Mouse (Mus musculus): ENCODE results near the gene Mrpl58.
"Not testable (repeated sequence)": the region's sequence is repeated elsewhere in the genome, so short reads cannot be mapped to it uniquely, and the experiment has no call there.

Mrpl58 gene

DNA sequence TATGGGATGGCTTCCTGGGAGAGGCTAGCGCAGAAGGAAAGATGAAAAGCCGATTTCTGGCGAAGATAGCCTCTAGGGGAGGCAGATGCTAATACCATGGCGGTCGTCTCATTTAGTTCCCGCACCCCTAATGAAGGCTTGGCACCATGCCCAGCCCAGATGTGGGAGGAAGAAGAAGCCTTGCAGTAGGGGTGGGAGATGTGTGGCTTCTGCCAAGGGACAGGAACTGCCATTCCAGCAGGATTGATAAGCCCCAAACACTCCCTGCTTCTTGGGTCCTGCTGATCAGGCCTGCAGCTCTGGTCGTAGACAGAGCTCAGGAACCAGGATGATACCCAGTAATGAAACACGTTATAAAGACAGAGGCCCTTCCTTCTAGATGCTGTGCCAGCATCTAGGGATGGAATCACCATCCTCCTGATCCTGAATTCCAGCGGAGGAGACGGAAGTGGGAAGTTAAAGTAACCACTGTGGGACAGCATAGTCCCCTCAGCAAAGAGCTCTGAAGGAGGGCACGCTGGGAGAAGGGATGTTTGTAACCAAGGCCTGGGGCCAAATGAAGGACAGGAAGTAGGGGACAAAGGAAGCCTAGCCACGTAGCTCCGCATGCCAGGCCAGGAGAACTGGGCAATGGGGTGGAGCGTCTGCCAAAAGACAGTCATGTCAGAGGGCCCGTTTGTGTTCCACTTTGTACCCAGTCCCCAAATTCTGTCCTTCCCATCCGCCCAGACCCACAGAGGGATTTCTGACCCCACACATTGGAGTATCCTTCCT lies 19.7 kb upstream of the Mrpl58 start:
- DNase-seq, result no peak

GRCm38 (mm10) chr11:115384587-115384986 lies 19.0 kb upstream of the Mrpl58 start:
- DNase-seq, result no peak

DNA sequence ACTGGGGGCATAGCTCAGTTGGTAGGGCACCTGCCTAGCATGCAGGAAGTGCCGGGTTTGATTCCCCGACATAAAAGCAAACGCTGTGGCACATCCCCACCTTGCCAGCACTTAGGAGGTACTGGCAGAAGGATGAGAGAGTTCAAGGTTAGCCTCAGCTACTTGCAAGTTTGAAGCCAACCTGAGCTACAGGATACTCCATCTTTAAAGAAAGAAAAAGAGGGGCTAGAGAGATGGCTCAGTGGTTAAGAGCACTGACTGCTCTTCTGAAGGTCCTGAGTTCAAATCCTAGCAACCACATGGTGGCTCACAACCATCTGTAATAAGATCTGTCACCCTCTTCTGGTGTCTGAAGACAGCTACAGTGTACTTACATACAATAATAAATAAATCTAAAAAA lies 16.7 kb upstream of the Mrpl58 start:
- DNase-seq, result not testable (repeated sequence)

GRCm38 (mm10) chr11:115391358-115391757 lies 12.2 kb upstream of the Mrpl58 start:
- no peak for DNase-seq

- DNase-seq, result no peak
Measured at GRCm38 (mm10) chr11:115393721-115394325, 9.7 kb upstream of the Mrpl58 start.

GRCm38 (mm10) chr11:115398085-115398484 lies 5.5 kb upstream of the Mrpl58 start:
- DNase-seq, result no peak

GRCm38 (mm10) chr11:115400126-115400525 lies 3.4 kb upstream of the Mrpl58 start:
- no peak for DNase-seq

DNA sequence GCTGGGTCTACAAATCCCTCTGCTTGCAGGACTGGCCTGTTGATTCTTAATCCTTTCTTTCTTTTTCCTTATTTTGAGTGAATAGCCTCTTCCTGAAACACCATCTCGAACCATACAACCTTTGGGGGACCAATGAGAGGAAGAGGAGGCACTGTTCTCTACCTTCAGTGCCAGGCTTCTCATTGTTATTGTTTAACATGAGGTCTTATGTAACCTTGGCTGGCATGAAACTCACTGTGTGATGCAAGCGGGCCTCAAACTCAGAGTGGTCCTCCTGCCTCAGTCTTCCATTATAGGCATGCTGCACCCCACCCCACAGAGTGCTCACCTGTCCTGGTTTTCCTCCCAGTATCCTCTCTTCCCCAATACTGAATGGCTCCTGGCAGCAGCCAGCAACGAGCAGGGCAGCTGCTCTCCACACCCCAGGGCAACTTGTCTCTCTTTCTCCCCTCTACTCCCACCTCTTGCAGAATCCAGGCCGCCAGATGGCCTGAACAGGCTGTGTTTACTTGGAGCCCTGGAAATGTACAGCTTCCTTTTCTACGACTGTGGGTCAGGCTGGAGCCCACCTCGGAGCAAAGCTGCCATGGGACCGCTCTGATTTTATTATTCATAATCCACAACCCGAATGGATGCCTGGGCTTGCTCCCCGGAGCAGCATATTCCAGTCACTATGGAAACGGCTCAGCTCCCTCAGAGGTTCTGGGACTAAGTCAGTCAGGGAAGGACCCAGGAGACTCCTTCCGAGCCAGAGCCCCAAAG lies 2.7 kb upstream of the Mrpl58 start:
- no peak for DNase-seq

GRCm38 (mm10) chr11:115405723-115406122 lies 2.2 kb downstream of the Mrpl58 start:
- no peak for DNase-seq

DNA sequence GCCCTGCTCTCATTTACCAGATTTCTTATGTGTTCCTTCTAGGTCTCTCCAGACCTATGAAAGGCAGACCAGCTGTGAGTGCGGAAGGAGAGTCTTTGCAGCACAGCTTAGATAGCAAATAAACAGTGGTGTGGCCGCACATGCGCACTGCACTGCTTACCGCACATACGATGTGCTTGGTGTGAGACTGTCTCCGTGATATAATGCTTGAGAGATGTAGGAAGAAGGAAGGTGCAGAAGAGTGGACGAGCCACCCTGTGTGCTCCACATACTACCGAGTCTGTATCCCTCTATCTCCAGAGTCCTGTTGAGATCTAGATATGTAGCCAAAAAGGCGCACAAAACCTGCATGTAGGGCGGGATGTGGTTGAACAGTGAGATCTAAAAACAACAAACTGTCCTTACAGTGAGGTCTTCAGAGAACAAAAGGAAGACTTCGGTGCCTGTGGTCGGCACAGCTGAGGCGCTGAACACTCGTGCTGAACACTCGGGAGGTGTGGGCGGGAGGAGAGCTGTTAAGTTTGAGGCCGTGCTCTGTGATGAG lies 3.4 kb downstream of the Mrpl58 start:
- no peak for DNase-seq

- DNase-seq, result no peak
Measured at GRCm38 (mm10) chr11:115408266-115408920, 4.8 kb downstream of the Mrpl58 start.

- no peak for DNase-seq
Measured at GRCm38 (mm10) chr11:115409556-115409955, 6.0 kb downstream of the Mrpl58 start.

DNA sequence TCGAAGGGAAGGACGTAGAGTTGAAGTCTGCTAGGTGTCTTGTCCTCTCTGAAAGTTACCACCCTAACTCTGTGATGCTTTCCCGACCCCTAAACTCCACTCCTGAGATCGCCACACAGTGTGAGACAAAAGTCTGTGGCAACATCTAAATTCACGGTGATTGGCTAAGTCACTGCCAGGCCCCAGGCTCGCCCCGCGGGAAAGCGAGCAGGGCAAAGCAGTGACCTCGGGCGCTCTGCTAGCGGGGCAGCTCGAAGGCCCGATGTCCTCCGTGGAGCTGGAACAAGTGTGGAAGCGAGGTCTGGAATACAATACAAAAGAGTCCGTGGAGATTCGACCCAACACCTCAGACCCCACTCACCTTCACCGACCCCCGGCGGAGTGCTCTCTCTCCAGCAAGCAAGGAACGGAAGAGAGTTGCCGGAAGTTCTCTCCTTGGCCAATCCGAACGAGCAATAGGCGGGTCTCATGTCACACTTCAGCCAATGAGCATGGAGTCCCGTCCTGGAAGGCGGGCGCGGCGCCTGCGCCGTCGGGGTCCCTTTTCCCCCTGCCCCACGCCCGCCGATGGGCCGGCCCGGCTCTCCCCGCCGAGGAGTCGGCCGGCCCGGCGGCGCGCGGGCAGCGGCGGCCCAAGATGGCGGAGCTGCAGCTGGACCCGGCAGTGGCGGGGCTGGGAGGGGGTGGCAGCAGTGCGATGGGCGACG lies 16.1 kb downstream of the Mrpl58 start, which contains the start of the genes Atp5h and Kctd2:
Gene Atp5h (minus strand): TSS at position 432 of the 707 bp plus-strand sequence.
Gene Kctd2 (plus strand): TSS at position 598 of the 707 bp plus-strand sequence.
- DNase-seq, result peak; percentile 95

DNA sequence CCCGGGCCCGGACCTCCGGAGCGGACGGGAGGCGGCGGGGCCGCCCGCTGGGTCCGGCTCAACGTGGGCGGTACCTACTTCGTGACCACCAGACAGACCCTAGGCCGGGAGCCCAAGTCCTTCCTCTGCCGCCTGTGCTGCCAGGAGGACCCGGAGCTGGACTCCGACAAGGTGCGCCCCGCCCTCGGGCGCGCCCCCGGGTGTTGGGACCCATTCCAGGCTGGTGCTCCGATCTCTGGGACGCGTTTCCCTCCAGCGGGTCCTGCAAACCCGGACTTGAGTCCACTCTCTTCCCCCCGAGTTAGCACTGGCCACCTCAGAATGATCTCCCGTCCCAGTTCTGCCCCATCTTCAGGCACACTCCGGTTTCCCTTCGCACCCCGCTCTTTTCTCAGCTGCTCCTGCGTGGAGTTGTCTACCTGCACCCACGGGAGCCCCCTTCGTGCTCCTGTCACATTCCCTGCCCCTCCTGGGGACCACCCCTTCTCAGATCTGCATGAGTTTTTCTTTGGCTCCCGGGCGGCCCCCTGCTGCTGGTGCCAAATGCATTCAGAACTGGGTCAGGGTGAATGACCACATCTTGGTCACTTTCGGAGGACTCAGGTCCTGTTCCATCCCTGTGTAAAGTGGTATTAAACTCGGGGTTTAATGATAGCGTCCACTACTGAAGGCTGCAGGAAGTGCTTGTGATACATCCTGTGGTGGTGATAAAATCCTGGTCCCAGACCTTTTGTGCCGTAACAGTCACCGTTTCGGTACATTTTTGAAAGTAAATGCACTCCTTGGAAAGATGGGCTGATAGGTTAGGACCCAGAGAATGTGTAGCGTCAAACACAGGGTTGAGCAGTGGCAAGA lies 17.0 kb downstream of the Mrpl58 start:
- DNase-seq, result peak; percentile 65

- DNase-seq, result no peak
Measured at GRCm38 (mm10) chr11:115421328-115421727, 17.8 kb downstream of the Mrpl58 start.

GRCm38 (mm10) chr11:115421972-115422371 lies 18.4 kb downstream of the Mrpl58 start:
- DNase-seq, result no peak

- no peak for DNase-seq
Measured at GRCm38 (mm10) chr11:115423091-115423490, 19.5 kb downstream of the Mrpl58 start.

DNA sequence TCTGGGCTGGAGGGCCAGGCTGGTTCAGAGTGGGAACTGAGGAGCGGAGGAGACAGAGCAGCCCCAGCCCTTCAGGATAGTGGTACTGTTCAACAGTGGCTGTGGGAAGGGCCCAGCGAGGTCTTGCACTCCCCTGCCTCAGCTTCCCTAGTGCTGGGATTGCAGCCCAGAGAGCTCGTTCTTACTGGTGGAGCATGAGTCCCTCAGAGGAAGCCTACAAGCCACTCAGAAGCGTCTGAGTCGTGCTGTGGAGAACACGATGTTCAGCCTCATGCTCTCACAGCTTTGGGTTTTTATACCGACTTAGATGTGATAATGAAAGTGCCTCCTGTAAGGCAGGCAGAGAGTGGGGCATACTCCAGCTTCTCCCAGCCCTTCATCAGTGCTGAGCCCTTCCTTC lies 21.1 kb downstream of the Mrpl58 start:
- no peak for DNase-seq

- DNase-seq, result no peak
Measured at GRCm38 (mm10) chr11:115425671-115426070, 22.1 kb downstream of the Mrpl58 start.

GRCm38 (mm10) chr11:115427482-115428331 lies 24.2 kb downstream of the Mrpl58 start:
- DNase-seq, result peak; percentile 66

All from kidney, adult 11 months (tissue).